Mouse (Mus musculus): ENCODE measurements around the gene 4930412O13Rik. TPM values are rescaled to one million over a fixed set of nuclear protein-coding genes. Genes with fewer than 3 reads are reported as not detected.
A peak's percentile ranks its signal among the peaks of the same experiment; 100 is the strongest.

4930412O13Rik gene
- polyA plus RNA-seq, 1 experiment from 2014 or later = not detected

GRCm38 (mm10) chr2:9871798-9872197 is 9.3 kb upstream of the 4930412O13Rik start:
- H3K4me2 ChIP-seq (ENCODE audit: low read depth, low read length) = no peak overlapping the region

GRCm38 (mm10) chr2:9872682-9873081 is 8.4 kb upstream of the 4930412O13Rik start:
- 2% methylated on average over 12 of the region's 12 CpGs for WGBS
- no peaks in the 10 kb centered on the region for H3K9me3 ChIP-seq (ENCODE audit: control insufficient read depth, low read length)
- H3K27me3 ChIP-seq (ENCODE audit: control insufficient read depth, insufficient read depth, low read length) = peaks cover 49% of the 10 kb centered on the region
- H3K36me3 ChIP-seq (ENCODE audit: control insufficient read depth, insufficient read depth, low read length) = no peaks in the 10 kb centered on the region
- peak overlapping the region; percentile 14; the same call in 1 of the 2 replicates for H3K4me2 ChIP-seq (ENCODE audit: low read depth, low read length)
- H3K27ac ChIP-seq (ENCODE audit: low read depth, low read length) = no peak overlapping the region
- no peak for ATAC-seq (ENCODE audit: low read depth)
- H3K4me1 ChIP-seq (ENCODE audit: control insufficient read depth, insufficient read depth, low read length) = no peaks in the 10 kb centered on the region
- H3K4me3 ChIP-seq (ENCODE audit: low read depth, low read length) = peak overlapping the region; percentile 8; the same call in 1 of the 2 replicates
- H3K9ac ChIP-seq (replicated peaks; ENCODE audit: low read depth, low read length) = no peak overlapping the region

More at GRCm38 (mm10) chr2:9871798-9872197, 9.3 kb upstream of the 4930412O13Rik start:
- Histone ChIP-seq H3K36me3 (ENCODE audit: control insufficient read depth, insufficient read depth, low read length) (no peaks in the 10 kb centered on the region), H3K4me1 (ENCODE audit: control insufficient read depth, insufficient read depth, low read length) (no peaks in the 10 kb centered on the region), H3K4me3 (ENCODE audit: low read depth, low read length) (no peak overlapping the region), H3K9ac (replicated peaks; ENCODE audit: low read depth, low read length) (no peak overlapping the region), H3K27ac (ENCODE audit: low read depth, low read length) (no peak overlapping the region), H3K27me3 (ENCODE audit: control insufficient read depth, insufficient read depth, low read length) (peaks cover 44% of the 10 kb centered on the region), H3K9me3 (ENCODE audit: control insufficient read depth, low read length) (no peaks in the 10 kb centered on the region)
- WGBS = 19% methylated on average over 6 of the region's 6 CpGs
- ATAC-seq (ENCODE audit: low read depth) = no peak

GRCm38 (mm10) chr2:9873757-9874156 is 7.3 kb upstream of the 4930412O13Rik start:
- H3K9ac ChIP-seq (replicated peaks; ENCODE audit: low read depth, low read length) = no peak overlapping the region
- no peak overlapping the region for H3K27ac ChIP-seq (ENCODE audit: low read depth, low read length)
- H3K4me3 ChIP-seq (ENCODE audit: low read depth, low read length) = no peak overlapping the region

GRCm38 (mm10) chr2:9874467-9875219 is 6.4 kb upstream of the 4930412O13Rik start:
- Histone ChIP-seq H3K4me2 (ENCODE audit: low read depth, low read length) (no peak overlapping the region), H3K4me3 (ENCODE audit: low read depth, low read length) (no peak overlapping the region), H3K9me3 (ENCODE audit: control insufficient read depth, low read length) (no peaks in the 10 kb centered on the region), H3K27ac (ENCODE audit: low read depth, low read length) (no peak overlapping the region), H3K4me1 (ENCODE audit: control insufficient read depth, insufficient read depth, low read length) (no peaks in the 10 kb centered on the region), H3K36me3 (ENCODE audit: control insufficient read depth, insufficient read depth, low read length) (no peaks in the 10 kb centered on the region), H3K9ac (replicated peaks; ENCODE audit: low read depth, low read length) (no peak overlapping the region), H3K27me3 (ENCODE audit: control insufficient read depth, insufficient read depth, low read length) (peaks cover 57% of the 10 kb centered on the region)
- 4% methylated on average over 39 of the region's 39 CpGs for WGBS
- no peak for ATAC-seq (ENCODE audit: low read depth)

More at GRCm38 (mm10) chr2:9873757-9874156, 7.3 kb upstream of the 4930412O13Rik start:
- H3K9me3 ChIP-seq (ENCODE audit: control insufficient read depth, low read length) = no peaks in the 10 kb centered on the region
- no peaks in the 10 kb centered on the region for H3K4me1 ChIP-seq (ENCODE audit: control insufficient read depth, insufficient read depth, low read length)
- H3K36me3 ChIP-seq (ENCODE audit: control insufficient read depth, insufficient read depth, low read length) = no peaks in the 10 kb centered on the region
- H3K4me2 ChIP-seq (ENCODE audit: low read depth, low read length) = no peak overlapping the region
- ATAC-seq (ENCODE audit: low read depth) = no peak
- WGBS = 17% methylated on average over 2 of the region's 2 CpGs
- H3K27me3 ChIP-seq (ENCODE audit: control insufficient read depth, insufficient read depth, low read length) = peaks cover 54% of the 10 kb centered on the region

- Histone ChIP-seq H3K4me1 (ENCODE audit: control insufficient read depth, insufficient read depth, low read length) (no peaks in the 10 kb centered on the region), H3K27me3 (ENCODE audit: control insufficient read depth, insufficient read depth, low read length) (peaks cover 54% of the 10 kb centered on the region), H3K9me3 (ENCODE audit: control insufficient read depth, low read length) (no peaks in the 10 kb centered on the region), H3K27ac (ENCODE audit: low read depth, low read length) (no peak overlapping the region), H3K4me2 (ENCODE audit: low read depth, low read length) (no peak overlapping the region), H3K9ac (replicated peaks; ENCODE audit: low read depth, low read length) (no peak overlapping the region), H3K4me3 (ENCODE audit: low read depth, low read length) (no peak overlapping the region), H3K36me3 (ENCODE audit: control insufficient read depth, insufficient read depth, low read length) (no peaks in the 10 kb centered on the region)
- WGBS = 3% methylated on average over 4 of the region's 4 CpGs
- no peak for ATAC-seq (ENCODE audit: low read depth)
These were observed 5.8 kb upstream of the 4930412O13Rik start for GRCm38 (mm10) chr2:9875220-9875619.

GRCm38 (mm10) chr2:9875676-9876357 is 5.2 kb upstream of the 4930412O13Rik start:
- peaks cover 53% of the 10 kb centered on the region for H3K27me3 ChIP-seq (ENCODE audit: control insufficient read depth, insufficient read depth, low read length)
- ATAC-seq (ENCODE audit: low read depth) = no peak
- WGBS = 6% methylated on average over 12 of the region's 12 CpGs
- H3K36me3 ChIP-seq (ENCODE audit: control insufficient read depth, insufficient read depth, low read length) = no peaks in the 10 kb centered on the region
- no peak overlapping the region for H3K27ac ChIP-seq (ENCODE audit: low read depth, low read length)
- H3K4me2 ChIP-seq (ENCODE audit: low read depth, low read length) = no peak overlapping the region
- no peaks in the 10 kb centered on the region for H3K4me1 ChIP-seq (ENCODE audit: control insufficient read depth, insufficient read depth, low read length)
- no peaks in the 10 kb centered on the region for H3K9me3 ChIP-seq (ENCODE audit: control insufficient read depth, low read length)
- no peak overlapping the region; the same call in 1 of the 2 replicates for H3K4me3 ChIP-seq (ENCODE audit: low read depth, low read length)
- H3K9ac ChIP-seq (replicated peaks; ENCODE audit: low read depth, low read length) = no peak overlapping the region

GRCm38 (mm10) chr2:9876621-9877325 is 4.3 kb upstream of the 4930412O13Rik start:
- no peak overlapping the region for H3K9ac ChIP-seq (replicated peaks; ENCODE audit: low read depth, low read length)
- H3K27me3 ChIP-seq (ENCODE audit: control insufficient read depth, insufficient read depth, low read length) = peaks cover 46% of the 10 kb centered on the region
- under 1% methylated on average over 31 of the region's 31 CpGs for WGBS
- H3K4me3 ChIP-seq (ENCODE audit: low read depth, low read length) = peak overlapping the region; percentile 22
- H3K4me1 ChIP-seq (ENCODE audit: control insufficient read depth, insufficient read depth, low read length) = no peaks in the 10 kb centered on the region; the same call in 1 of the 2 replicates
- no peaks in the 10 kb centered on the region for H3K9me3 ChIP-seq (ENCODE audit: control insufficient read depth, low read length)
- no peak overlapping the region for H3K27ac ChIP-seq (ENCODE audit: low read depth, low read length)
- ATAC-seq (ENCODE audit: low read depth) = no peak
- peak overlapping the region; percentile 6; the same call in 1 of the 2 replicates for H3K4me2 ChIP-seq (ENCODE audit: low read depth, low read length)
- H3K36me3 ChIP-seq (ENCODE audit: control insufficient read depth, insufficient read depth, low read length) = no peaks in the 10 kb centered on the region

GRCm38 (mm10) chr2:9877326-9877690 is 3.7 kb upstream of the 4930412O13Rik start:
- Histone ChIP-seq H3K27ac (ENCODE audit: low read depth, low read length) (no peak overlapping the region), H3K9ac (replicated peaks; ENCODE audit: low read depth, low read length) (no peak overlapping the region), H3K36me3 (ENCODE audit: control insufficient read depth, insufficient read depth, low read length) (no peaks in the 10 kb centered on the region), H3K4me3 (ENCODE audit: low read depth, low read length) (peak overlapping the region; percentile 22), H3K4me1 (ENCODE audit: control insufficient read depth, insufficient read depth, low read length) (peaks cover 1% of the 10 kb centered on the region; the same call in 1 of the 2 replicates), H3K9me3 (ENCODE audit: control insufficient read depth, low read length) (no peaks in the 10 kb centered on the region), H3K4me2 (ENCODE audit: low read depth, low read length) (peak overlapping the region; percentile 18; the same call in 1 of the 2 replicates), H3K27me3 (ENCODE audit: control insufficient read depth, insufficient read depth, low read length) (peaks cover 41% of the 10 kb centered on the region)
- no peak for ATAC-seq (ENCODE audit: low read depth)
- WGBS = under 1% methylated on average over 35 of the region's 35 CpGs

All from neural tube, embryonic 14.5 days (tissue).